Mouse (Mus musculus): ENCODE results near the gene Nedd4.

DNA sequence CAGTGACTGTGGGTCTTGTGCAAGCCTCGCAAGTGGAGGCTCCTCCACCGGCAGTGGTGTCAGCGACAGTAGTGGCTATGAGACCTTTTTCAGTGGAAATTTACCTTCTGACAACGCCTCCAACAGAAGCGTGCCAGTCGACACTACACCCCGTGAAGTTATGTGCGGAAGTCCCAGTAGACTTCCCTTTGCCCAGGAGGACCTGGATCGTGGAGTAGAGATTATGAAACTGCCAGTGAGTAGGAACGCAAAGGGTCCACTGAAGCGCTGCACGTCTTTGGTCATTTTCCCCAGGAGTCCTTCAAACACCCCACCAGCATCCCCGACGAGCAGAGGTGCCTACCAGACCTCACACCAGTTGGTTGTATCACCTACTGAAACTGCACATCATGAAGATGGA, 31.7 kb downstream of the Nedd4 start:
- no peak for TF ChIP-seq ZC3H11A (IDR thresholded peaks at IDR 0.05; ENCODE audit: low read depth, low read length)
- no peak for TF ChIP-seq MXI1 (IDR thresholded peaks at IDR 0.05; ENCODE audit: low read depth, low read length)
- no peak for TF ChIP-seq EP300 (IDR thresholded peaks at IDR 0.05; ENCODE audit: low read depth in 1 of 2, low read length in 2 of 2)
- TF ChIP-seq E2F4 (IDR thresholded peaks at IDR 0.05; ENCODE audit: borderline replicate concordance, low read depth, low read length), result no peak
- no peak for TF ChIP-seq MEF2A (IDR thresholded peaks at IDR 0.05; ENCODE audit: extremely low read depth, insufficient replicate concordance, low read depth, low read length, poor library complexity, severe bottlenecking)
- no peak for TF ChIP-seq SIN3A (IDR thresholded peaks at IDR 0.05; ENCODE audit: low read length)
- no peak for TF ChIP-seq CTCF (IDR thresholded peaks at IDR 0.05 in 2 of 3, conservative IDR thresholded peaks at IDR 0.05 in 1 of 3; ENCODE audit: control insufficient read depth in 1 of 3, insufficient read depth in 1 of 3, low read depth in 2 of 3, low read length in 3 of 3, poor library complexity in 1 of 3, severe bottlenecking in 1 of 3)
- no peak for TF ChIP-seq ELF1 (IDR thresholded peaks at IDR 0.05; ENCODE audit: low read depth, low read length)
- TF ChIP-seq POLR2A (IDR thresholded peaks at IDR 0.05; ENCODE audit: control insufficient read depth in 1 of 2, insufficient read depth in 1 of 2, low read depth in 1 of 2, low read length in 2 of 2, poor library complexity in 1 of 2), result no peak
- no peak for TF ChIP-seq POLR2AphosphoS5 (IDR thresholded peaks at IDR 0.05; ENCODE audit: borderline replicate concordance, low read depth, low read length)
- no peak for TF ChIP-seq RCOR1 (IDR thresholded peaks at IDR 0.05; ENCODE audit: low read depth, low read length)
- TF ChIP-seq HCFC1 (IDR thresholded peaks at IDR 0.05; ENCODE audit: low read depth, low read length), result no peak
- no peak for TF ChIP-seq MAZ (IDR thresholded peaks at IDR 0.05; ENCODE audit: low read depth, low read length)
